Mouse (Mus musculus) T-helper 17 cell (primary cell): ENCODE results near the gene Brd3os.

Source experiments
- in situ Hi-C, 2 experiments: fragments of 300-600 bp; cut with MboI, MseI; formaldehyde crosslinking; loops; 1 replicate in 1 of 2; 2 replicates in 1 of 2; pipeline ENCODE4 v1.15.1; 2025; ENCODE audit warnings: high pct_unique_total_duplicates in 2 of 2

The Brd3os gene

GRCm38 (mm10) chr2:27421293-27422068 is 20.6 kb upstream of the Brd3os start:
- in situ Hi-C loops, result no loop called here

GRCm38 (mm10) chr2:27423596-27423995 is 18.5 kb upstream of the Brd3os start:
- in situ Hi-C loops, result no loop called here

GRCm38 (mm10) chr2:27425161-27425611 is 16.9 kb upstream of the Brd3os start:
- in situ Hi-C loops, result loop anchor here in 1 of 2 experiments (5.0 kb wide), 1 partner anchor 138 kb away; no protein-coding TSS in a partner anchor

GRCm38 (mm10) chr2:27425751-27426405 is 16.2 kb upstream of the Brd3os start:
- in situ Hi-C loops, result loop anchor here in 1 of 2 experiments (5.0 kb wide), 1 partner anchor 139 kb away; no protein-coding TSS in a partner anchor

- in situ Hi-C loops, result loop anchor here in 1 of 2 experiments (5.0 kb wide), 1 partner anchor 139 kb away; no protein-coding TSS in a partner anchor
Observed at GRCm38 (mm10) chr2:27426406-27426854, 15.7 kb upstream of the Brd3os start.

GRCm38 (mm10) chr2:27426855-27427457 is 15.2 kb upstream of the Brd3os start, which contains the start of gene Vav2:
Vav2 (minus strand) TSS chr2:27427033.
- in situ Hi-C loops, result loop anchor here in 1 of 2 experiments (5.0 kb wide), 1 partner anchor 140 kb away; no protein-coding TSS in a partner anchor

- in situ Hi-C loops, result loop anchor here in 1 of 2 experiments (5.0 kb wide), 1 partner anchor 141 kb away; no protein-coding TSS in a partner anchor
Observed at GRCm38 (mm10) chr2:27428071-27428470, 14.1 kb upstream of the Brd3os start.

- in situ Hi-C loops, result loop anchor here in 1 of 2 experiments (5.0 kb wide), 1 partner anchor 143 kb away; no protein-coding TSS in a partner anchor
Observed at GRCm38 (mm10) chr2:27430621-27431020, 11.5 kb upstream of the Brd3os start.

GRCm38 (mm10) chr2:27432599-27432998 is 9.5 kb upstream of the Brd3os start:
- in situ Hi-C loops, result loop anchor here in 1 of 2 experiments (5.0 kb wide), 1 partner anchor 145 kb away; no protein-coding TSS in a partner anchor

- in situ Hi-C loops, result no loop called here
Observed at GRCm38 (mm10) chr2:27437876-27438275, 4.2 kb upstream of the Brd3os start.

GRCm38 (mm10) chr2:27438281-27438680 is 3.8 kb upstream of the Brd3os start:
- in situ Hi-C loops, result no loop called here

- in situ Hi-C loops, result loop anchor here in 1 of 2 experiments (5.0 kb wide), 1 partner anchor 84 kb away; no protein-coding TSS in a partner anchor
Observed at GRCm38 (mm10) chr2:27442708-27443449, 755 bp downstream of the Brd3os start.

- in situ Hi-C loops, result loop anchor here in 1 of 2 experiments (5.0 kb wide), 1 partner anchor 84 kb away; no protein-coding TSS in a partner anchor
Observed at GRCm38 (mm10) chr2:27443450-27443708, 1.3 kb downstream of the Brd3os start.

- in situ Hi-C loops, result no loop called here
Observed at GRCm38 (mm10) chr2:27445910-27446309, 3.8 kb downstream of the Brd3os start.

GRCm38 (mm10) chr2:27446812-27447211 is 4.7 kb downstream of the Brd3os start:
- in situ Hi-C loops, result no loop called here

- in situ Hi-C loops, result no loop called here
Observed at GRCm38 (mm10) chr2:27447782-27448181, 5.7 kb downstream of the Brd3os start.

GRCm38 (mm10) chr2:27450226-27450625 is 8.1 kb downstream of the Brd3os start:
- in situ Hi-C loops, result no loop called here

- in situ Hi-C loops, result no loop called here
Observed at GRCm38 (mm10) chr2:27459735-27460134, 17.6 kb downstream of the Brd3os start.

- in situ Hi-C loops, result no loop called here
Observed at GRCm38 (mm10) chr2:27460163-27460562, 18.0 kb downstream of the Brd3os start.

- in situ Hi-C loops, result no loop called here
Observed at GRCm38 (mm10) chr2:27460651-27461050, 18.5 kb downstream of the Brd3os start.
